18 mouse cellular contexts compared by ENCODE assay signal in the genomic region with DNA sequence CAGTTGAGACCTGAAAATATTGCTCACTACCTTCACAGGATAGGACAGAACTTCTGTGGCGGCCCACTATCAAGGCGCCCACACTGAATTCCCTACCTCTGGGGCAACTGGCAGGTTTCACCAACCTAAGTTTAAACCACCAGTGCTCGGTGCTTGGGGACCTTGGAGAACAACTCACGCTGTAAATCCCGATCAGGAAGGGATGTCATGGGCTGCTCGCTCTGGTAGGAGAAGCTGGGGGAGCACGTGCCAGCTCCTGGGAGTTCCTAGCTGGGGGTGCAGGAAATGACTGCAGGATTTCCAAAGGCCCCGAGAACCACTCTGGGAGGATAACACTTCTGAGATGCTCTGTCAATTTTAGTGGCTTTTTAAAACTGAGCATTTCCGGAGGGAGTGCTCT.
DNase-seq lines count a peak whose midpoint lies in the region; ATAC-seq and TF ChIP-seq lines count a peak whose summit lies in the region.
"Had no signal": no experiment of that assay in that cellular context is flagged by ENCODE, and none has a peak within 500 bp of the region (broad histone marks: within the 10 kb centered on the region; RNA-seq: fewer than 3 reads in every experiment).

No protein-coding gene starts in this region.

- WGBS in heart, embryonic 11.5 days (ENCODE audit: insufficient replicate concordance): 74% methylated on average over 9 of the region's 9 CpGs
- 79% methylated on average over 9 of the region's 9 CpGs for WGBS in hindbrain, postnatal 0 days
- WGBS in hindbrain, embryonic 14.5 days: 83% methylated on average over 9 of the region's 9 CpGs
- WGBS in forebrain, embryonic 12.5 days: 83% methylated on average over 9 of the region's 9 CpGs

- H3K9ac ChIP-seq in heart, embryonic 11.5 days (ENCODE audit: low read depth, low read length): no peak overlapping the region
- no peak overlapping the region for H3K9ac ChIP-seq in hindbrain, postnatal 0 days (replicated peaks; ENCODE audit: low read length)
- no peak overlapping the region for H3K9ac ChIP-seq in hindbrain, embryonic 14.5 days
- H3K9ac ChIP-seq in forebrain, embryonic 12.5 days: no peak overlapping the region
- H3K9ac ChIP-seq: limb, embryonic 12.5 days; liver, embryonic 15.5 days; neural tube, embryonic 15.5 days had no signal

- intact Hi-C loops in heart, postnatal 36 days (cut with DNase I): no loop called here

- ATAC-seq in heart, embryonic 11.5 days (replicated peaks; ENCODE audit: insufficient number of reproducible peaks, low FRiP score, low TSS enrichment): no peak
- ATAC-seq in hindbrain, postnatal 0 days: no peak
- ATAC-seq in hindbrain, embryonic 14.5 days (ENCODE audit: low FRiP score): no peak
- ATAC-seq in forebrain, embryonic 12.5 days (ENCODE audit: low FRiP score): no peak

- no peak overlapping the region for H3K4me2 ChIP-seq in heart, embryonic 11.5 days
- no peak overlapping the region for H3K4me2 ChIP-seq in hindbrain, postnatal 0 days (ENCODE audit: low read depth, low read length)
- no peak overlapping the region for H3K4me2 ChIP-seq in hindbrain, embryonic 14.5 days (replicated peaks)
- no peak overlapping the region for H3K4me2 ChIP-seq in forebrain, embryonic 12.5 days
- H3K4me2 ChIP-seq: limb, embryonic 12.5 days; liver, embryonic 15.5 days; neural tube, embryonic 15.5 days had no signal

- no peak for TF ChIP-seq CTCF in hindbrain, postnatal 0 days (IDR thresholded peaks at IDR 0.05; ENCODE audit: low read depth)
- TF ChIP-seq CTCF in embryonic fibroblast, embryonic 13.5 days (IDR thresholded peaks at IDR 0.05; ENCODE audit: borderline replicate concordance, insufficient read depth, low read length): no peak

- no peaks in the 10 kb centered on the region for H3K9me3 ChIP-seq in heart, embryonic 11.5 days (replicated peaks; ENCODE audit: control insufficient read depth, low read length)
- H3K9me3 ChIP-seq in hindbrain, postnatal 0 days (ENCODE audit: low read length): no peaks in the 10 kb centered on the region
- H3K9me3 ChIP-seq in hindbrain, embryonic 14.5 days (ENCODE audit: control insufficient read depth, low read length): no peaks in the 10 kb centered on the region
- no peaks in the 10 kb centered on the region for H3K9me3 ChIP-seq in forebrain, embryonic 12.5 days
- H3K9me3 ChIP-seq: embryonic facial prominence, embryonic 10.5 days; limb, embryonic 12.5 days; liver, embryonic 15.5 days; neural tube, embryonic 15.5 days had no signal

- no peak for DNase-seq in heart, postnatal 36 days
- DNase-seq in hindbrain, postnatal 0 days (ENCODE audit: low spot score): no peak
- no peak for DNase-seq in hindbrain, embryonic 14.5 days (ENCODE audit: low spot score)
- no peak for DNase-seq in adrenal gland, adult 8-10 months
- no peak for DNase-seq in right cerebral cortex, postnatal 10 days (ENCODE audit: low spot score in 2 of 2)
- DNase-seq: cerebellum, adult 11-12 months; kidney, adult 11 months; lung, postnatal 10 days; retina, postnatal 1 day; thymus, postnatal 4 days had no signal

- peaks cover 32% of the 10 kb centered on the region for H3K4me1 ChIP-seq in heart, embryonic 11.5 days (ENCODE audit: control insufficient read depth, insufficient read depth, low read length)
- H3K4me1 ChIP-seq in hindbrain, postnatal 0 days (ENCODE audit: insufficient read depth, low read length): peaks cover 12% of the 10 kb centered on the region
- peaks cover 13% of the 10 kb centered on the region for H3K4me1 ChIP-seq in hindbrain, embryonic 14.5 days (replicated peaks; ENCODE audit: control insufficient read depth, insufficient read depth, low read length)
- peaks cover 35% of the 10 kb centered on the region for H3K4me1 ChIP-seq in embryonic fibroblast, embryonic 13.5 days (ENCODE audit: control insufficient read depth, insufficient read depth, low read length)
- H3K4me1 ChIP-seq in forebrain, embryonic 12.5 days: peaks cover 42% of the 10 kb centered on the region
- H3K4me1 ChIP-seq: liver, embryonic 15.5 days had no signal

- no peaks in the 10 kb centered on the region for H3K27me3 ChIP-seq in heart, embryonic 11.5 days (ENCODE audit: control insufficient read depth, insufficient read depth, low read length)
- no peaks in the 10 kb centered on the region for H3K27me3 ChIP-seq in hindbrain, postnatal 0 days (ENCODE audit: insufficient read depth, low read length)
- H3K27me3 ChIP-seq in hindbrain, embryonic 14.5 days (ENCODE audit: control insufficient read depth, insufficient read depth, low read length): no peaks in the 10 kb centered on the region
- H3K27me3 ChIP-seq in forebrain, embryonic 12.5 days: no peaks in the 10 kb centered on the region
- H3K27me3 ChIP-seq: limb, embryonic 12.5 days; liver, embryonic 15.5 days; neural tube, embryonic 15.5 days had no signal

- peak overlapping the region; percentile 89 for H3K27ac ChIP-seq in heart, embryonic 11.5 days (ENCODE audit: low read depth, low read length)
- H3K27ac ChIP-seq in hindbrain, postnatal 0 days: peak overlapping the region; percentile 79; the same call in 1 of the 2 replicates
- H3K27ac ChIP-seq in hindbrain, embryonic 14.5 days: no peak overlapping the region
- H3K27ac ChIP-seq in embryonic fibroblast, embryonic 13.5 days (ENCODE audit: insufficient read depth, low read length): peak overlapping the region; percentile 11; the same call in 1 of the 2 replicates
- H3K27ac ChIP-seq in forebrain, embryonic 12.5 days: peak overlapping the region; percentile 90
- H3K27ac ChIP-seq: liver, embryonic 15.5 days had no signal

- no peak for TF ChIP-seq POLR2A in embryonic fibroblast, embryonic 13.5 days (IDR thresholded peaks at IDR 0.05; ENCODE audit: low read depth, low read length)

- no peak overlapping the region for H3K4me3 ChIP-seq in heart, embryonic 11.5 days (ENCODE audit: low read depth, low read length)
- H3K4me3 ChIP-seq in hindbrain, postnatal 0 days (ENCODE audit: low read length): no peak overlapping the region
- H3K4me3 ChIP-seq in hindbrain, embryonic 14.5 days (replicated peaks; ENCODE audit: low read length): no peak overlapping the region
- H3K4me3 ChIP-seq in embryonic fibroblast, embryonic 13.5 days (ENCODE audit: insufficient read depth, low read length): no peak overlapping the region
- no peak overlapping the region for H3K4me3 ChIP-seq in forebrain, embryonic 12.5 days (replicated peaks)
- H3K4me3 ChIP-seq: embryonic facial prominence, embryonic 10.5 days; limb, embryonic 12.5 days; liver, embryonic 15.5 days; myocyte; neural tube, embryonic 15.5 days had no signal

- H3K36me3 ChIP-seq in heart, embryonic 11.5 days (ENCODE audit: control insufficient read depth, insufficient read depth, low read length): no peaks in the 10 kb centered on the region
- no peaks in the 10 kb centered on the region for H3K36me3 ChIP-seq in hindbrain, postnatal 0 days (ENCODE audit: insufficient read depth, low read length)
- no peaks in the 10 kb centered on the region for H3K36me3 ChIP-seq in hindbrain, embryonic 14.5 days (replicated peaks; ENCODE audit: control insufficient read depth, insufficient read depth)
- H3K36me3 ChIP-seq in forebrain, embryonic 12.5 days (replicated peaks): no peaks in the 10 kb centered on the region
- H3K36me3 ChIP-seq: embryonic facial prominence, embryonic 10.5 days; limb, embryonic 12.5 days; liver, embryonic 15.5 days; neural tube, embryonic 15.5 days had no signal
